Mouse (Mus musculus): Measurements from ENCODE around the gene Hoxb9.

The Hoxb9 gene

GRCm38 (mm10) chr11:96314671-96315343 is 43.5 kb downstream of the Hoxb9 start:
- DNase-seq: peak in 1 of 2 experiments; percentile 45

DNA sequence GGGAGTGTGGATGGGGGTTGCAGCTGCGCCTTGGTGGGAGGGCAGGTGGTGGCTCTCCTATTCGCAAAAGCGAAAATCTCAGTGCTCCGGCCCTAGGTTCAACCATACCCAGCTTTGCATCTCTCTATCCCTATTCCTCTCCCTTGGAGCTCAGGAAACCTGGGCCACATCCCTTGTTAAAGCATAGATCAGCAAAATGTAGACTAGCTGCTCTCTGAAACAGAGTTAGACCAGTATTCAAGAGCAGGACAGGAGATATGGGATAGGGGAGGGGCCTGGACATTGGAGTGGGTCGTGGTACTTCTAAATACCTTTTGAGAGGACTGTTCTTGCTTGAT is 44.1 kb downstream of the Hoxb9 start:
- DNase-seq: no peak

DNA sequence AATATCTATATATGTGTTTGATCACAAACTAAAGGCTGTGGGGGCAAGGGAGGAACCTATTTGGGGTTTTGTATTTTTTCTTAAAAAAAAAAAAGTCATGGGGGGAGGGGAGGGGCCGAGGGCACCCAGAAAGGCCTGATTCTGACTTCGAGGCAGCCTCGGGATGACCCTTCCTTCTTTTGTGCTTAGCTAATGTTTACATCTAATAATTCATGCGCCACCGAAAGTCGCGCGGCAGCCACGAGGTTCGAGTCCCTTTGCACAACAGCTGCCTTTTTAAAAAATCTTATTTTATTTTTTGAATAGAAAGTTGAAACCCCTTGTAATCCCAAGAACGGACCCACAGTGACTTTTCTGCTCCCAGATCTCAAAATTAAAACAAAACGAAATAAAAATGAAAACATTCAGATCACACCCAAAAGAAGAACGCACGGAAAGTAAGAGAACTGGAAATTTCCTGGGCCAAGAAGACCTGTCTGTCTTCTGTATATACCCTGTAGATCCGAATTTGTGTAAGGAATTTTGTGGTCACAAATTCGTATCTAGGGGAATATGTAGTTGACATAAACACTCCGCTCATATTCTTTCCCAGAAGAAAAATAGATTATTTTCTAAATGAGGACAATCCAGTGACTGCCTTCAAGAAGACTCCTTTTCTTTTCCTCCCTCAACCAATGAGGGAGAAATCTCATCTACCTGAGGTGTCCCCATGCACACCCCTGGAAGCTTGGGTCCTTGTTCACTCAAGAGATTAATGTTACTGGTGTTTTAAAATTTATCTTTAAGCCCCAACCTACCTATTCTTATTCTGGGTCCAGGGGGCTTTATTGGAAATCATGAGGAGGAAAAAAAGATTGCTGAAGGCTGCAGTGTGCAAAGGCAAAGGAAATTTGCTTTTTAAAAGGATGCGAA is 45.7 kb downstream of the Hoxb9 start:
- no peak for DNase-seq

- DNase-seq: no peak
Measured at GRCm38 (mm10) chr11:96317608-96318367, 46.5 kb downstream of the Hoxb9 start, which contains the start of gene Hoxb4. TSS of gene Hoxb4 (plus strand) at chr11:96318267.

DNA sequence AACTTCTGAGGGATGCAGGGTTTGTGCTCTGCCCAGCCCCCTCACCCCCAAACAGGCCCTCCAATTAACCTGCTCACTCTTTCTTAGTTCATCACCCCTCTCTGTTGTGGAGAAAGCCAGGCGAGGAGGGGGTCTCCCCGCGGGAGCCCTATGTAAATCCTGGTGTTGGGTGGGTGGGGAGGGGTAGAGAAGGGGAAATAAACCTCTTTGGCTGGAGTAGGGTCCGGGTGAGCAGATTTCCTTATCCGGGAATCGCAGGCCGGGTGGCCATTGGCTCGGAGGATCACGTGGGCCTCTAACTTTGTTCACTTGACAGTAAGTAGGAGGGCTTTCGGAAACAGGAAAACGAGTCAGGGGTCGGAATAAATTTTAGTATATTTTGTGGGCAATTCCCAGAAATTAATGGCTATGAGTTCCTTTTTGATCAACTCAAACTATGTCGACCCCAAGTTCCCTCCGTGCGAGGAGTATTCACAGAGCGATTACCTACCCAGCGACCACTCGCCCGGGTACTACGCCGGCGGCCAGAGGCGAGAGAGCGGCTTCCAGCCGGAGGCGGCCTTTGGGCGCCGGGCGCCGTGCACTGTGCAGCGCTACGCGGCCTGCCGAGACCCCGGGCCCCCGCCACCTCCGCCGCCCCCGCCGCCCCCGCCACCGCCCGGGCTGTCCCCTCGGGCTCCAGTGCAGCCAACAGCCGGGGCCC is 47.3 kb downstream of the Hoxb9 start:
- DNase-seq: peak; percentile 80 to 82

DNA sequence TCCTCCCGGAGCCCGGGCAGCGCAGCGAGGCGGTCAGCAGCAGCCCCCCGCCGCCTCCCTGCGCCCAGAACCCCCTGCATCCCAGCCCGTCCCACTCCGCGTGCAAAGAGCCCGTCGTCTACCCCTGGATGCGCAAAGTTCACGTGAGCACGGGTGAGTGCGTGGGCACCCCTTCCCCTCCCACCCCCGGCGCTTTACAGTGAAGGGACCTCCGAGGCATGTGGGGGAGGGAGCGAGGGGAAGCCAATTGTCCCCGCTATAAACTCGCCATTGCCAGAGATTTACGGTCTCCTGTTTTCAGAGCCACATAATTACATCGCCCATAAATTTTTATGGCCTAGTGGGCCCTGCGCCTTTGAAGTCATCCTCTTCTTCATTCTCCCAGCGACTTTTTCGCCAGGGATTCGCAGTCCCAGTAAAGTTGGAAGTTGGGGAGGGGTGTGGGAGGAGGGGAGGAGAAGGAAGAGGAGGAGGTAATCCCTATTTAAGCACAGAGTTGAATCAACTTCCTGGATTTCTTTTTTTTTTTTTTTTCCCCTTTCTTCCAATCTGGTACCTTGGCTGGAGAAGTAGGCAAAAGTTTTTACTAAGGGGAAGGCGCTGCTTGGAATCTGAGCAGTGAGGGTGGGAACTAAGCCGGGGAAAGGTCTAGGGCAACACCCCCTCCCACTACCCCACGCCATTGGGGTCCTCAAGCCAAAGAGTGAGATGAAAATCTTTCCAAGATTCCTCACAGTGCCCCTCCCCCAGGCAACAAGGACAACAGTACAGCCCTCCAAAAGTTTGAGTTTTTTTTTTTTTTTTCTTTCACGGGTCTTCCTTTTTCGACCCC is 48.0 kb downstream of the Hoxb9 start:
- DNase-seq: no peak

GRCm38 (mm10) chr11:96319910-96320309 is 48.7 kb downstream of the Hoxb9 start:
- peak in 1 of 2 experiments; percentile 46 for DNase-seq

GRCm38 (mm10) chr11:96320688-96321087 is 49.4 kb downstream of the Hoxb9 start:
- DNase-seq: no peak

DNA sequence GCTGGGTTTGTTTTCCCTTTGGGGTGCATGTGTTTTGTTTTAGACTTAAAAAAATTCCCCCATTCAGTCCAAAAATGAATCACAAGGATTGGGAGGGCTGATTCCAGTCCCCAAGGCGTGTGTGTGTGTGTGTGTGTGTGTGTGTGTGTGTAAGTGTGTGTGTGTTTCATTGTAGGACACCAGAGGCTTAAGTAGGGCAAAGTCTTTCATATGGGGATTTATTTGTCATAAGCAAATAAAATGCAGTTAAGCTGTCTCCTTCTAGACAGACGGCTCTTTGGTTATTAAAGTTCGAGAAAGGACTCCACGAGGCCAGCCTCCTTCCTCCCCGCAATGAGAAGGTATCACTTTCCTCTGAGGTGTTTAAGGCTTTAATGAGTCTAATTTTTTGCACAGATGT is 50.6 kb downstream of the Hoxb9 start:
- no peak for DNase-seq

DNA sequence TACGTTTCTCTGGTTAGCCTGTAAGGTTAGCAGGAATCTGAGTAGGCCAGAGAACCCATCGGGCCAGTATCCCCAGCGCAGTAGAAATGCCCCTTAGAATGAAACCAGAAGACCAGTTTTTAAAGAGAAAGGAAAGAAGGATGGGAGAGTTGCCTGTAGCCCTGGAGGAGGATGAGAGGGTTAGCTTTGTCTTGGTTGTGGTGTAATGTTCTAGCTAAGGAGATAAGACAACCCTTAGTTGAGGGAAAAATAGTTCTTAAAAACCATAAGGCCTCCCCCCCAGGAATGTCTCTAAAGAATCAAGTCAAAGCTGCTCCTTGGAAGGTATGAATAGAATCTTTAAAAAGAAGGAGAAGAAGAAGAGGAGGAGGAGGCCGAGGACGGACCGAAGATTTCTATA is 51.5 kb downstream of the Hoxb9 start:
- no peak for DNase-seq

- DNase-seq: no peak
Measured at GRCm38 (mm10) chr11:96323154-96323553, 51.9 kb downstream of the Hoxb9 start, which contains the start of gene Hoxb3. TSS of gene Hoxb3 (plus strand) at chr11:96323326.

- DNase-seq: no peak
Measured at GRCm38 (mm10) chr11:96324125-96324524, 52.9 kb downstream of the Hoxb9 start.

DNA sequence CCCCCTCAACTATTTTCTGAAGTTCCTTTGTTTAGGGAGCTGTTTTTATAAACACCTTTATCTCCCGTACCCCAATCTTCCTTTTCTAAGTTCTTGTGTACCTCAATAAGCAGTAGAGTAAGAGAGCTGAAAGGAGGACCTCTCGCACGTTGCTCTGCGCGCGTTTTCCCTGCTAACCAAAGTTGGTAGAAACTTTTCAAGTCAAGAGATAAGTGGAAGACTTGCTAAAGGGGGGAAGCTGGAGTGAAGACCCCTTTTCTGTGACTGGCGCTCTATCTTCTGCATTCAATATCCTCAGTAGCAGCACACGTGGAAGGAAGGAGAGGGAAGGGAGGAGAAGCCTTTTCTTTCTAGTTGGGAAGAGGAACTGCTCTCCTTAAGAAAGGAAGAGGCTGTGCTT is 53.7 kb downstream of the Hoxb9 start:
- DNase-seq: no peak

GRCm38 (mm10) chr11:96325747-96326212 is 54.5 kb downstream of the Hoxb9 start:
- no peak for DNase-seq

Measured in lung, adult 18-20 months (tissue).